Mouse (Mus musculus) C2C12 (cell line): ENCODE data around the gene Tcf23. TPM values are rescaled to one million over a fixed set of nuclear protein-coding genes. Genes with fewer than 3 reads are reported as not detected.
"Not testable (repeated sequence)": the region's sequence is repeated elsewhere in the genome, so short reads cannot be mapped to it uniquely, and the experiment has no call there.

Experiments
- H3K27me3 ChIP-seq: one replicate; pipeline ENCODE4 v1.6.1; 2011; ENCODE audit not compliant: control insufficient read depth, insufficient read depth, insufficient read length
- H3K36me3 ChIP-seq: one replicate; pipeline ENCODE4 v1.6.1; 2011; ENCODE audit not compliant: control insufficient read depth, insufficient read depth
- H3K4me3 ChIP-seq: one replicate; pipeline ENCODE4 v1.5.1; 2011; ENCODE audit warnings: mild to moderate bottlenecking, control low read depth; ENCODE audit not compliant: poor library complexity, insufficient read depth, severe bottlenecking
- H3K79me2 ChIP-seq: one replicate; pipeline ENCODE4 v1.6.1; 2011; ENCODE audit not compliant: control insufficient read depth, insufficient read depth
- H3K79me3 ChIP-seq: one replicate; pipeline ENCODE4 v1.6.1; 2011; ENCODE audit warnings: low read depth, control low read depth
- H3ac ChIP-seq: one replicate; pipeline ENCODE3; 2011; ENCODE audit warnings: low read depth; ENCODE audit not compliant: control insufficient read depth, insufficient read length
- CEBPB ChIP-seq: IDR thresholded peaks from one replicate; pipeline ENCODE4 v1.6.1; 2011; ENCODE audit warnings: low read depth, mild to moderate bottlenecking, control low read depth, moderate library complexity
- CTCF ChIP-seq: IDR thresholded peaks from one replicate; pipeline ENCODE4 v1.5.1; 2011; ENCODE audit not compliant: control insufficient read depth, insufficient read depth, insufficient read length
- FOSL1 ChIP-seq: IDR thresholded peaks from one replicate; pipeline ENCODE4 v1.8.0; 2011; ENCODE audit warnings: mild to moderate bottlenecking, low read length; ENCODE audit not compliant: poor library complexity, insufficient read depth, severe bottlenecking
- MAX ChIP-seq: IDR thresholded peaks from one replicate; pipeline ENCODE4 v1.6.1; 2011; ENCODE audit warnings: mild to moderate bottlenecking, control low read depth
- MYOD1 ChIP-seq: IDR thresholded peaks from one replicate; pipeline ENCODE4 v1.6.1; 2011; ENCODE audit warnings: low read depth; ENCODE audit not compliant: control insufficient read depth, insufficient read length
- MYOG ChIP-seq: IDR thresholded peaks from one replicate; pipeline ENCODE4 v1.6.1; 2011; ENCODE audit not compliant: control insufficient read depth, insufficient read length; ENCODE audit errors: extremely low read depth
- USF1 ChIP-seq: IDR thresholded peaks from one replicate; pipeline ENCODE4 v1.6.1; 2011; ENCODE audit warnings: low read depth, mild to moderate bottlenecking, control low read depth, moderate library complexity
- polyA plus RNA-seq: library from polyadenylated mRNA; unstranded; fragments of >200 nt; fragmentation: generic; extraction: Trizol; gene quantifications from one replicate; pipeline ENCODE4 v1.2.1, GENCODE M21; 2012; ENCODE audit warnings: missing spikeins

The Tcf23 gene
- polyA plus RNA-seq, 1 experiment = 0.07 TPM

DNA sequence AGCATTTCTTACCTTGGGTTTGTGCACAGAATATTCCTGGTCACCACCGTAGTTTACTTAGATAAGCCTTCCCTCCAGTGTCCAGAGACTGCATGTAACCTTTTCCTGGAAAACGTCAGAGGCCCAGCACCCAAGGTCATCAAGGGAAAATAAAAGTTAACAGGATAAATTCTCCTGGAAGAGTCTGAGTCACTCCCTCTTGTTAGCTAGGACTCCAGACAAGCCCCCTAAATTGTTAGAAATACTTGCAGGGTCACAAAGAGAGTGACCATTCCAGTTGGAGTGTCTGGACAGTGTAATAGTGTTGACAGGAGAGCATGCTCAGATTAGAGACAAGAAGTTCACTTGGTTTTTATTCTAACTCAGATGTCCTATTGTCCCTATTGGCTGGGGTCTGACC, 47.5 kb downstream of the Tcf23 start:
- no peak overlapping the region for H3K4me3 ChIP-seq
- no peaks in the 10 kb centered on the region for H3K79me2 ChIP-seq
- H3K27me3 ChIP-seq = no peaks in the 10 kb centered on the region
- TF ChIP-seq CTCF = no peak
- TF ChIP-seq CEBPB = no peak
- no peak for TF ChIP-seq FOSL1
- TF ChIP-seq USF1 = no peak
- no peak for TF ChIP-seq MAX
- TF ChIP-seq MYOG = no peak
- H3ac ChIP-seq = no peak overlapping the region
- no peaks in the 10 kb centered on the region for H3K36me3 ChIP-seq
- no peaks in the 10 kb centered on the region for H3K79me3 ChIP-seq

DNA sequence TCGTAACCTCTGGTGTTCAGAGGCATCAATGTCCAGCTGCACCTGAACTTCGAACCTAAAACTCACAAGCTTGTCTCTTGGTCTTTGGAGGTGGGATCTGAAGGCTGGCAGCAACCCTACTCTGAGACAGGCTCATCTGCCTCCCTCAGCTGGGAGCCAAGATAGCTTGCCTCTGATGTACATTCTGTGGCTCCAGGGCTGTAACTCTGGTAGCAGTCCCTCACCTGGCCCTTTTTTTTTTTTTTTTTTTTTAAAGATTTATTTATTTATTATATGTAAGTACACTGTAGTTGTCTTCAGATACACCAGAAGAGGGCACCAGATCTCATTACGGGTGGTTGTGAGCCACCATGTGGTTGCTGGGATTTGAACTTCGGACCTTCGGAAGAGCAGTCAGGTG, 53.3 kb downstream of the Tcf23 start:
- not testable (repeated sequence) for H3ac ChIP-seq, H3K27me3 ChIP-seq

DNA sequence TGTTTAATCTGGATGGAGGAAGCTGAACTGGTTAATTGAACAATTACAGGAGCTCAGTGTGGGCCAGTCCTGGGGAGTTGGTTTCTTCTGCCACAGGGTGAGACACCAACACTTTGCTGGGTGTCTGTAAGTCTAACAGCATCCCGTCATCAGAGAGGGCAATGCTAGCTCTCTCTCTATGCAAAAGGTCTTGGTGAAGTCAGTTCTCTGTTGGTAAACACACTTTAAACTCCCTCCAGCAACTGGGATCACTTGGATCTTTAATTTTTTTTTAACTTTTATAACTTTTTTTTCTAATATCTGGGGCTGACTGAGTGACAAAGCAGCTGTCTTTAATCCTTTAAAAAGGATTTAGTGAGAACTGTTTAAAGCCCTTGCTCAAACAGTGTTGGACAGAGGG, 54.2 kb downstream of the Tcf23 start:
- Histone ChIP-seq H3ac (no peak overlapping the region), H3K79me3 (no peaks in the 10 kb centered on the region), H3K27me3 (no peaks in the 10 kb centered on the region), H3K79me2 (no peaks in the 10 kb centered on the region), H3K36me3 (no peaks in the 10 kb centered on the region), H3K4me3 (no peak overlapping the region)
- TF ChIP-seq USF1 = no peak
- no peak for TF ChIP-seq CEBPB
- TF ChIP-seq MYOD1 = no peak
- TF ChIP-seq MAX = no peak
- TF ChIP-seq CTCF = no peak
- no peak for TF ChIP-seq MYOG
- no peak for TF ChIP-seq FOSL1

More for the DNA sequence above, 53.3 kb downstream of the Tcf23 start:
- not testable (repeated sequence) for H3K79me3 ChIP-seq, H3K4me3 ChIP-seq, H3K79me2 ChIP-seq, H3K36me3 ChIP-seq

DNA sequence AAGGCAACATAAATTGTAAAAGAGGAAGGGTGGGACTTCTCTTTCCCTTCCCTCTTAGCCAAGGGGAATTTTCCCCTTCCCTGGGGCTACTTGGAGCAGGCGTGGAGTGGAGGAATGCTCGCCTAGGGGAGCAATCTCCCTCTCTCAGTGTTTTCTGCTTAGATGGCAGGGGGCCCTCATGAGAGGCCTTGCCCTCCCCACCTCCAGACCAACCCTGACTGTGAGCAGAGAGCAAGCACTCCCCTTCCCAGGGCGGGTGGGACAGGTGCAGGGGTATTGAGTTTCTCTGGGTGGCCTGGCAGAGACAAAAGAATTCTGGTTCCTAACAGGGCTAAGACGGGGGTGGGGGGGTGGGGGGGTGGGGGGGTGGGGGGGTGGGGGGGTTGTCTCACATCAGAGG, 54.8 kb downstream of the Tcf23 start:
- Histone ChIP-seq H3K36me3 (no peaks in the 10 kb centered on the region), H3K27me3 (no peaks in the 10 kb centered on the region), H3K4me3 (no peak overlapping the region), H3K79me3 (no peaks in the 10 kb centered on the region), H3K79me2 (no peaks in the 10 kb centered on the region), H3ac (no peak overlapping the region)
- TF ChIP-seq USF1 (no peak), MYOG (no peak), MYOD1 (no peak), CTCF (no peak), CEBPB (no peak), FOSL1 (no peak), MAX (no peak)

DNA sequence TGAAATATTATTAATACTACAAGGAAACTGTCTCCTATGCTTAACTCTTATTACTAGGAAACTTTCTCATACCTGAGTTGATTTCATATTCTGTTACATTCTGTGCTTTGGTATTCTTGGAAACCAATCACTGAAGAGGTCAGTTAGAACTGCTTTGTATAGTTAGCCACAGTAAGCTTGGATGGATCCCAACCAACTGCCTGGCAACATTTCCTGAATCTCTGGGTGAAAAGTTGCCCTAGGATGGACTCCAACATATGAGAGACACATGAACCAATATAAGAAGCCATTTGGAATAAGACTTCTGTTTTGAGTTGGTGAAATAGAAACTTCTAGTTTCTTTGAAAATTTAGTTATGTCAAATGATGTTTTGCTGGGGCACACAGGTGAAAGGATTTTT, 56.2 kb downstream of the Tcf23 start:
- no peaks in the 10 kb centered on the region for H3K79me3 ChIP-seq
- no peaks in the 10 kb centered on the region for H3K79me2 ChIP-seq
- H3K4me3 ChIP-seq = no peak overlapping the region
- no peak for TF ChIP-seq CEBPB
- TF ChIP-seq MYOG = no peak
- no peak for TF ChIP-seq MAX
- TF ChIP-seq MYOD1 = no peak
- no peak for TF ChIP-seq FOSL1
- TF ChIP-seq CTCF = no peak
- TF ChIP-seq USF1 = no peak
- H3ac ChIP-seq = no peak overlapping the region
- no peaks in the 10 kb centered on the region for H3K36me3 ChIP-seq
- no peaks in the 10 kb centered on the region for H3K27me3 ChIP-seq

Other genes starting within 250 kb of the Tcf23 start
- 12.0 TPM for gene Mapre3, start 154.0 kb upstream of the Tcf23 start, polyA plus RNA-seq
- 46.1 TPM for gene Tmem214, start 100.7 kb upstream of the Tcf23 start, polyA plus RNA-seq
- 5.2 TPM for gene Agbl5, start 80.0 kb upstream of the Tcf23 start, polyA plus RNA-seq
- gene Ost4, start 60.9 kb upstream of the Tcf23 start, polyA plus RNA-seq = 348 TPM
- gene Emilin1, start 55.3 kb upstream of the Tcf23 start, polyA plus RNA-seq = 9.9 TPM
- 16.2 TPM for gene Khk, start 47.2 kb upstream of the Tcf23 start, polyA plus RNA-seq
- 8.2 TPM for gene Cgref1, start 23.1 kb upstream of the Tcf23 start, polyA plus RNA-seq
- 108 TPM for gene Preb, start 8.3 kb upstream of the Tcf23 start, polyA plus RNA-seq
- gene Atraid, start 79.7 kb downstream of the Tcf23 start, polyA plus RNA-seq = 70.7 TPM
- 11.6 TPM for gene Slc5a6, start 80.3 kb downstream of the Tcf23 start, polyA plus RNA-seq
- 64.9 TPM for gene Cad, start 86.1 kb downstream of the Tcf23 start, polyA plus RNA-seq
- not detected for gene Dnajc5g, start 137.6 kb downstream of the Tcf23 start, polyA plus RNA-seq
- 0.71 TPM for gene Slc30a3, start 139.6 kb downstream of the Tcf23 start, polyA plus RNA-seq
- 6.5 TPM for gene Trim54, start 148.1 kb downstream of the Tcf23 start, polyA plus RNA-seq
- not detected for gene Ucn, start 170.2 kb downstream of the Tcf23 start, polyA plus RNA-seq
- gene Mpv17, start 185.6 kb downstream of the Tcf23 start, polyA plus RNA-seq = 35.6 TPM
- gene Gm29609, start 211.2 kb downstream of the Tcf23 start, polyA plus RNA-seq = 2.9 TPM
- 36.9 TPM for gene Gtf3c2, start 211.5 kb downstream of the Tcf23 start, polyA plus RNA-seq
- gene Snx17, start 224.6 kb downstream of the Tcf23 start, polyA plus RNA-seq = 115 TPM
- 46.8 TPM for gene Eif2b4, start 224.8 kb downstream of the Tcf23 start, polyA plus RNA-seq
- 20.9 TPM for gene Zfp513, start 233.6 kb downstream of the Tcf23 start, polyA plus RNA-seq